Mouse (Mus musculus) Patski (cell line): ENCODE measurements around the gene Abcb9. TPM values are rescaled to one million over a fixed set of nuclear protein-coding genes. Genes with fewer than 3 reads are reported as not detected.
"Not testable (repeated sequence)": the region's sequence is repeated elsewhere in the genome, so short reads cannot be mapped to it uniquely, and the experiment has no call there.

ENCODE experiments used
- ATAC-seq: fragments of 100-300 bp; one replicate; pipeline ENCODE4 v1.8.0; 2021
- CTCF ChIA-PET: fragments of 350-600 bp; sonication (Branson Sonifier 250); formaldehyde crosslinking; loops from one replicate; lab custom pipeline; 2022; ENCODE audit warnings: inconsistent platforms; lab: Charles Lee
- POLR2A ChIA-PET: fragments of 350-600 bp; sonication (Branson Sonifier 250); formaldehyde crosslinking; loops from one replicate; lab custom pipeline; 2022; ENCODE audit warnings: antibody characterized with exemption, inconsistent platforms; lab: Charles Lee
- DNase-seq: peaks from one replicate; pipeline ENCODE4 v3.0.0-alpha.2; 2011; ENCODE audit warnings: low read depth, low spot score
- H3K27me3 ChIP-seq: fragments of 371-371 bp; one replicate; pipeline ENCODE4 v1.5.1; 2021
- CTCF ChIP-seq: fragments of 100-300 bp; IDR thresholded peaks from one replicate; pipeline ENCODE4 v1.5.1; 2021
- in situ Hi-C: fragments of 300-500 bp; cut with MboI; formaldehyde crosslinking; loops from 3 replicates; pipeline ENCODE4 v1.11.1; 2018; ENCODE audit warnings: low pct_unique_long_range_greater_than_20kb, mixed read lengths
- polyA plus RNA-seq: library from polyadenylated mRNA; unstranded; gene quantifications from one replicate; pipeline ENCODE4 v1.2.3, GENCODE M21; 2021

Gene Abcb9
- polyA plus RNA-seq, 1 experiment from 2014 or later, result 5.3 TPM

- no peaks in the 10 kb centered on the region for H3K27me3 ChIP-seq
- ChIA-PET POLR2A (interaction anchor here (0.6 to 1.6 kb wide), 2 partner anchors 67 to 100 kb away, joined by 3 to 4 read pairs; no protein-coding TSS in a partner anchor), CTCF (interaction anchor here (1.0 to 2.6 kb wide), 9 partner anchors 9 to 79 kb away, joined by 3 to 8 read pairs (median 3); no protein-coding TSS in a partner anchor)
- no peak for DNase-seq
- no peak for ATAC-seq
- no peak for TF ChIP-seq CTCF
- in situ Hi-C loops, result no loop called here
Measured at GRCm38 (mm10) chr5:124073682-124074081, 21.9 kb downstream of the Abcb9 start.

DNA sequence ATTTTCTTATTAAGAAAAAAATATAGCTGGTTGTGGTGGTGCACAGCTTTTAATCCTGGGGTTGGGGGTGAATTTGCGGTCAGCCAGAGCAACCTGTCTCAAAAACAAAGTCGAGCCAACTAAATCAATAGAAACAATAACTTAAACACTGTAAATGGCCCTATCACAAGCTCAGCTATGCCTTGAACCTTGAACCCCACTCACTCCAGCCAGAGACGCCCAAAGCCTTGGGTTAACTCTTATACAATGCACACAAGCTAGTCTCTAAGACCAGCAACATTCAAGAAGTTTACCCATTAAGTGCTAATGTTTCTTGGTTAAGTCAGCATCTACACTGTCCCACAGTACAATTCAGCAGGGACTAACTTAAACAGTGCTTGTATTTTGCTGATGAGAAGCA lies 25.9 kb downstream of the Abcb9 start:
- POLR2A ChIA-PET, result interaction anchor here (1.3 kb wide), 1 partner anchor 9 kb away, joined by 3 read pairs; no protein-coding TSS in a partner anchor
- in situ Hi-C loops, result no loop called here
- CTCF ChIA-PET, result interaction anchor here (3.6 kb wide), 1 partner anchor 15 kb away, joined by 17 read pairs; no protein-coding TSS in a partner anchor
- H3K27me3 ChIP-seq, result no peaks in the 10 kb centered on the region
- DNase-seq (no peak), ATAC-seq (no peak)
- no peak for TF ChIP-seq CTCF

DNA sequence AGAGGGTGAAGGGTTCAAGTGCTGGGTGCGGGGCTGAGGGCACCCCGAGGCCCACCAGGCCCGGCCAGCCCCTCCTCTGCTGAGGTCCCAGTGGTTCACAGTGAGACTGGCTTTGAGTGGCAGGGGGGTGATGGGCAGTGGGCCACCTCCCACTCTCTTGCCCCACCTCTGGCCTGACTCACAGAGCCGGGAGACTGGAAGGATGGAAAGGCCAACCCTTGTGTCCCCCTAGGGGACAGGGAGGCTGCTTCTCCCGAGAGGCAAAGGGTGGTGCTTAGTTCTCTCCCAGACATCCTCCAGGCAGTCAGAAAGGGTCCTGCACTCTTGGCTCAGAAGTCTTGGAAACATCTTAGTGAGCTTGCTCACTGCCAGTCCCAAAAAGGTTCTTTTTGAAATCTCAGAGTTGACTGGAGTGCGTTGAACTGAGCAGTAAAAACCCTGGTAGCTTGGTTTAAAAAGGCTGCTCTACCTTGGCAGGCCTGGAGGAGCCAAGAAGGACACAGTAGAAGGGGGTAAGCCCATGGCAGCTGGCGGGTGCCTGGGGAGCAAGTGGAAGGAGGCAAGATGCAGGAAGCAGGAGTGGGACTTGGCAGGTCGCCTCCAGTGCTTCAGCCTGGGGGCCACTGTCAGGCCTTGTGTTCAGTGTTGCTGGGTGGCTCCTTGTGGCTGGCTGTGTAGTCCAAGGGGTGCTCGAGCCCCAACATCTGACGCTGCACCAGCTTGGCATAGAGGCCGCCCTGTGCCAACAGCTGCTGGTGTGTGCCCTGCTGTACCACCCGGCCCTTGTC lies 33.4 kb downstream of the Abcb9 start:
- no peak for TF ChIP-seq CTCF
- no peak for ATAC-seq
- no peaks in the 10 kb centered on the region for H3K27me3 ChIP-seq
- POLR2A ChIA-PET, result interaction anchor here (0.7 kb wide), 1 partner anchor 349 kb away, joined by 3 read pairs; no protein-coding TSS in a partner anchor
- in situ Hi-C loops, result no loop called here
- no peak for DNase-seq
- CTCF ChIA-PET, result no interaction called here

GRCm38 (mm10) chr5:124059677-124060076 lies 35.9 kb downstream of the Abcb9 start:
- DNase-seq (no peak), ATAC-seq (no peak)
- H3K27me3 ChIP-seq, result no peaks in the 10 kb centered on the region
- TF ChIP-seq CTCF, result no peak
- ChIA-PET CTCF (no interaction called here), POLR2A (interaction anchor here (0.8 kb wide), 1 partner anchor 29 kb away, joined by 8 read pairs; no protein-coding TSS in a partner anchor)
- in situ Hi-C loops, result no loop called here

GRCm38 (mm10) chr5:124058749-124059148 lies 36.8 kb downstream of the Abcb9 start:
- in situ Hi-C loops, result no loop called here
- no peak for TF ChIP-seq CTCF
- ChIA-PET POLR2A (interaction anchor here (0.6 kb wide), 1 partner anchor 903 kb away, joined by 4 read pairs; no protein-coding TSS in a partner anchor), CTCF (interaction anchor here (1.1 kb wide), 1 partner anchor 26 kb away, joined by 3 read pairs; no protein-coding TSS in a partner anchor)
- ATAC-seq, result no peak
- DNase-seq, result no peak
- no peaks in the 10 kb centered on the region for H3K27me3 ChIP-seq

DNA sequence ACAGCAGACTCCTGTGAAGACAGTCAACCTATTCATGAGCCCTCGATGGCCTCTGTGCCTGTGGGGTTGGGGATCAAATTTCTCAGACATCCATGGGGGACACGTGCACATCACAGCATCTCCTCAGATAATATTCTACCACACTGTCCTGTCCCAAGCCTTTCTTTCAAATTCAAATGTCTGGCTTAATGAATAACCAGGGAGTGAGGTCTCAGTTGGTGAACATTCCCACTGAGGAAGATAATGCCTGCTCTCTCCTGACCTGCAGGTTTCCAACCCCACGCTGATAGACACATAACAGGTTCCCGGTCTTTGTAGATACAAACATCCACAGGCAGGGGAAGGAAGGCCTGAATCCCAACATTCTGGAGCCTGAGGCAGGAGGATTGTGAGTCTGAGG lies 38.6 kb downstream of the Abcb9 start:
- in situ Hi-C loops, result no loop called here
- no peak for TF ChIP-seq CTCF
- no peaks in the 10 kb centered on the region for H3K27me3 ChIP-seq
- CTCF ChIA-PET, result no interaction called here
- POLR2A ChIA-PET, result interaction anchor here (0.7 kb wide), 1 partner anchor 354 kb away, joined by 4 read pairs; no protein-coding TSS in a partner anchor
- ATAC-seq (no peak), DNase-seq (no peak)

GRCm38 (mm10) chr5:124056219-124056618 lies 39.4 kb downstream of the Abcb9 start:
- H3K27me3 ChIP-seq, result no peaks in the 10 kb centered on the region
- no peak for TF ChIP-seq CTCF
- POLR2A ChIA-PET, result no interaction called here
- in situ Hi-C loops, result no loop called here
- CTCF ChIA-PET, result interaction anchor here (0.6 to 1.1 kb wide), 2 partner anchors 29 to 64 kb away, joined by 3 read pairs; no protein-coding TSS in a partner anchor
- DNase-seq (no peak), ATAC-seq (no peak)

DNA sequence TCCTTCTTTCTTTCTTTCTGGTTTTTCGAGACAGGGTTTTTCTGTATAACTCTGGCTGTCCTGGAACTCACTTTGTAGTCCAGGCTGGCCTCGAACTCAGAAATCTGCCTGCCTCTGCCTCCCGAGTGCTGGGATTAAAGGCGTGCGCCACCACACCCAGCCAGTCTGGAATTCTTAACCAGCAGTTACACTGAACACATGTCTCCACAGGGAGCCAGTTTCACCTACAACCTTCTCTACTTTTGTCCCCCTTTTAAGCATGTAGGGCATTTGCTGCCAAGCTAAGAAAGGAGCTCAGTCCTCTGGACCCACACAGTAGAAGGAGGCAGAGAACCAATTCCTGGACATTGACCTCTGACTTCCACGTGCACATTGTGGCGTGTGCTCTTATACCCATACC lies 43.0 kb downstream of the Abcb9 start:
- POLR2A ChIA-PET, H3K27me3 ChIP-seq, DNase-seq, ATAC-seq, in situ Hi-C loops, CTCF ChIA-PET: not testable (repeated sequence)

DNA sequence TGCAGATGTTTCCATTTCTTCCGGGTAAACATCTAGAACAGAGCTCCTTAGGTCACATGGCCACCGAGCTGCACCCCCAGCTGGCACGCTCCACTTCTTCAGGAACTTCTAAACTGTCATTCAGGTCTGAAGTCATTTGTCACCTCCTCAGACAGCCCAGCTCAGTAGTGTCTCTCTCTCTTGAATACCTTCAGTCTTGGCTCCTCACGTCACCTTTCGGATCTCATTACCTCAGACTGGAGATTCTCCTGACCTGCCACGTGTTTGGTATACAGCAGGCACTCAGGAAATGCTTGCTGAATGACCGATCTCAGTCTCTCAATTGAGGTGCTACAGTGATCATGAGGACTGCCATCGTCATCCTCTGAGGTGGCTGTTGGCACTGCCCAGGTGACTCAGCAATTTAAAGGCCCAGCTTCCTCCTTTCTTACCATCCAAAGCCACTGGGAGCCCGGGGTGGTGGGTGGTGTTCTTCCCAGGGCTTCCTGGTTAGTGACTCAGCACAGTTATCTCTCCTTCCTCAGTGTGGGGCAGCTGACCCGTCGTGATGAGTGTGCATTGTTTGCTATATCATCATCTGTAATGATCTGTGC lies 43.6 kb downstream of the Abcb9 start:
- no peak for TF ChIP-seq CTCF
- CTCF ChIA-PET, result interaction anchor here (1.4 kb wide), 1 partner anchor 60 kb away, joined by 3 read pairs; no protein-coding TSS in a partner anchor
- ATAC-seq (no peak), DNase-seq (no peak)
- in situ Hi-C loops, result no loop called here
- POLR2A ChIA-PET, result interaction anchor here (1.0 kb wide), 1 partner anchor 48 kb away, joined by 3 read pairs; no protein-coding TSS in a partner anchor
- no peaks in the 10 kb centered on the region for H3K27me3 ChIP-seq
